In the genomic region with DNA sequence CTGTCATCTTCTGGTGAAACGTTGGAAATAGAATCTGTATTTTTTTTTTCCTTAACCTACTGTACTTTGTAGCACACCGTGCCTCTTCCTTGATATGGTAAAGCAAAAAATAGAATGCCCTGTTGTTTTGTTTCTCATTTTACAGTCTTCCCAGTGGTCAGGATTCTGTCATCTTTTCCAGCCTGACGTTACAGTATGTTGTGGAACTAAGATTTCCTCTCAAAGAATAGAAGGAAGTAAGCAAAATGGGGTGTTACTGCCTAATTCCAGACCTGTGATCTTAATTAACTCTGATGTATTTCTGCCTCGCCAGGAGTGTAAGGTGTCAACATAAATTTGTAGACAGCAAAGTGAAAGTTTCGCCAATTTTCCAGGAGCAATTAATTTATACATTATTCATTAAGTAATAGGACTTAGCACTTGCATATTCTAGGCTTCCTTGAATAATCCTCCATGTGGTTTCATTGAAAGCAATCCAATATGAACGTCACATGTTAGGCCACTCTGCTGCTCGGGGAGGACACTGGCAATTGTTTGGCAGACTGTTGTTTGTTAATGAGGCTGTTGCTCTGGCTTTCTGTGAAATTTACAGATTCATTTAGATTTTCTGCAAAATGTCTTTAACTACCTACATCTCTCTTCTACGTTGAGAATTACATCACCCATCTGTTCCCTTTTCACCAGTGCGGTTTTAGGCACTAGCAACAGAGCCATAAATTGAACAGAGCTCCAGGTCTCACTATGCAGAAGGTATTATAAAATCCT, we compare ENCODE assay signal across 14 mouse cellular contexts. TPM values are rescaled to one million over a fixed set of nuclear protein-coding genes. Genes with fewer than 3 reads are reported as not detected.
DNase-seq lines count a peak whose midpoint lies in the region; ATAC-seq and TF ChIP-seq lines count a peak whose summit lies in the region.
"Had no signal": no experiment of that assay in that cellular context is flagged by ENCODE, and none has a peak within 500 bp of the region (broad histone marks: within the 10 kb centered on the region; RNA-seq: fewer than 3 reads in every experiment).

No protein-coding gene starts in this region.

- peak overlapping the region; percentile 67 for H3K27ac ChIP-seq in bone marrow macrophage, adult 2 months (ENCODE audit: insufficient read depth, low read depth, low read length)
- H3K27ac ChIP-seq in heart, postnatal 0 days (ENCODE audit: low read depth), result peak overlapping the region; percentile 74
- no peak overlapping the region for H3K27ac ChIP-seq in cerebellum, adult 2 months (ENCODE audit: insufficient read depth, low read length)
- H3K27ac ChIP-seq: embryonic facial prominence, embryonic 13.5 days; hindbrain, embryonic 13.5 days had no signal

- no peaks in the 10 kb centered on the region for H3K27me3 ChIP-seq in heart, postnatal 0 days (ENCODE audit: control insufficient read depth, insufficient read depth, low read length)
- no peaks in the 10 kb centered on the region for H3K27me3 ChIP-seq in cerebellum, adult 2 months (ENCODE audit: control insufficient read depth, insufficient read depth, low read length)
- H3K27me3 ChIP-seq: embryonic facial prominence, embryonic 13.5 days; hindbrain, embryonic 13.5 days had no signal

- peak; percentile 3 to 26 for DNase-seq in frontal cortex, postnatal 36 days (ENCODE audit: low spot score in 2 of 2)
- no peak for DNase-seq in frontal cortex, postnatal 10 days (ENCODE audit: low spot score in 2 of 2)
- peak; percentile 34 for DNase-seq in layer of hippocampus, adult 9-11 months
- DNase-seq in layer of hippocampus, postnatal 25 days (ENCODE audit: extremely low spot score in 1 of 2, low spot score in 1 of 2), result no peak
- no peak for DNase-seq in heart, postnatal 0 days (ENCODE audit: low spot score)
- DNase-seq in cerebellum, adult 2 months, result no peak
- no peak for DNase-seq in B cell, adult 2 months
- DNase-seq: cerebellum, postnatal 14 days; kidney, adult 18-20 months; lung, postnatal 4 days; thymus, postnatal 14 days had no signal

- H3K36me3 ChIP-seq in heart, postnatal 0 days (replicated peaks; ENCODE audit: control insufficient read depth, insufficient read depth, low read length), result no peaks in the 10 kb centered on the region
- H3K36me3 ChIP-seq: embryonic facial prominence, embryonic 13.5 days; hindbrain, embryonic 13.5 days had no signal

- H3K4me3 ChIP-seq in bone marrow macrophage, adult 2 months (ENCODE audit: insufficient read depth, low read length), result no peak overlapping the region
- no peak overlapping the region for H3K4me3 ChIP-seq in heart, postnatal 0 days (ENCODE audit: low read depth, low read length)
- H3K4me3 ChIP-seq in cerebellum, adult 2 months (replicated peaks; ENCODE audit: insufficient read depth, low read depth, low read length), result no peak overlapping the region
- H3K4me3 ChIP-seq: embryonic facial prominence, embryonic 13.5 days; hindbrain, embryonic 13.5 days had no signal

- WGBS in heart, postnatal 0 days, result 47% methylated on average over 9 of the region's 9 CpGs
- 35% methylated on average over 9 of the region's 9 CpGs for WGBS in cerebellum, adult 2 months

- no peak for TF ChIP-seq CTCF in bone marrow macrophage, adult 2 months (IDR thresholded peaks at IDR 0.05; ENCODE audit: low read depth, low read length)
- TF ChIP-seq CTCF in heart, postnatal 0 days (IDR thresholded peaks at IDR 0.05; ENCODE audit: low read depth), result no peak
- no peak for TF ChIP-seq CTCF in cerebellum, adult 2 months (IDR thresholded peaks at IDR 0.05; ENCODE audit: borderline replicate concordance, insufficient read depth, low read depth, low read length)

- H3K9ac ChIP-seq in heart, postnatal 0 days (replicated peaks; ENCODE audit: low read depth, low read length), result 0 out of 2 replicates have a peak overlapping the region, but pooled peaks have one; percentile 4
- H3K9ac ChIP-seq: embryonic facial prominence, embryonic 13.5 days; hindbrain, embryonic 13.5 days had no signal

- no peak for TF ChIP-seq POLR2A in bone marrow macrophage, adult 2 months (IDR thresholded peaks at IDR 0.05; ENCODE audit: borderline replicate concordance, low read depth, low read length)
- TF ChIP-seq POLR2A in cerebellum, adult 2 months (IDR thresholded peaks at IDR 0.05; ENCODE audit: borderline replicate concordance, insufficient read depth, low read length), result no peak

- ATAC-seq in heart, postnatal 0 days (ENCODE audit: insufficient read depth, low read depth), result no peak

- peaks cover 18% of the 10 kb centered on the region for H3K4me1 ChIP-seq in bone marrow macrophage, adult 2 months (ENCODE audit: control insufficient read depth, insufficient read depth, low read length)
- H3K4me1 ChIP-seq in heart, postnatal 0 days (ENCODE audit: control insufficient read depth, insufficient read depth), result no peaks in the 10 kb centered on the region
- no peaks in the 10 kb centered on the region for H3K4me1 ChIP-seq in cerebellum, adult 2 months (ENCODE audit: control insufficient read depth, insufficient read depth, low read length)
- H3K4me1 ChIP-seq: embryonic facial prominence, embryonic 13.5 days; hindbrain, embryonic 13.5 days had no signal

- peak overlapping the region; percentile 41 for H3K4me2 ChIP-seq in heart, postnatal 0 days (ENCODE audit: low read depth, low read length)
- H3K4me2 ChIP-seq: embryonic facial prominence, embryonic 13.5 days; hindbrain, embryonic 13.5 days had no signal

- no peak for TF ChIP-seq EP300 in heart, postnatal 0 days (IDR thresholded peaks at IDR 0.05; ENCODE audit: low read depth)

- no peaks in the 10 kb centered on the region for H3K9me3 ChIP-seq in heart, postnatal 0 days (replicated peaks; ENCODE audit: control insufficient read depth, low read length)

RNA-seq across cellular contexts. Expression of gene Fbxo34, which starts 4.7 kb away (rescaled TPM):
- total RNA-seq in layer of hippocampus, postnatal 25 days (2021), result 10 to 100 TPM; 86.2 to 90.9 TPM
- polyA plus RNA-seq in bone marrow macrophage, adult 2 months (2012; ENCODE audit: insufficient read depth, insufficient read length, missing spikeins), result 15.3 and 17.6 TPM in 2 replicates
- total RNA-seq in heart, postnatal 0 days (2014; rRNA removed; ENCODE audit: low replicate concordance), result 9.9 and 11.7 TPM in 2 replicates
- polyA plus RNA-seq in heart, postnatal 0 days (2015; fragmentation: Nextera tagmentation; extraction: Ambion mirVana), result 10.7 and 12.8 TPM in 2 replicates
- 30.7 and 30.8 TPM in 2 replicates for polyA plus RNA-seq in cerebellum, adult 2 months (2012; rRNA removed)

RNA-seq across cellular contexts. Expression of gene Dlgap5, which starts 27.3 kb away (rescaled TPM):
- total RNA-seq in layer of hippocampus, postnatal 25 days (2021), result under 1 TPM; 0.34 to 0.61 TPM
- polyA plus RNA-seq in bone marrow macrophage, adult 2 months (2012; ENCODE audit: insufficient read depth, insufficient read length, missing spikeins), result 17.0 and 22.7 TPM in 2 replicates
- total RNA-seq in heart, postnatal 0 days (2014; rRNA removed; ENCODE audit: low replicate concordance), result 4.1 and 35.1 TPM in 2 replicates
- 8.5 and 8.7 TPM in 2 replicates for polyA plus RNA-seq in heart, postnatal 0 days (2015; fragmentation: Nextera tagmentation; extraction: Ambion mirVana)
- polyA plus RNA-seq in cerebellum, adult 2 months (2012; rRNA removed), result 0.22 and 0.31 TPM in 2 replicates

Comparison
In these comparisons a context has a peak if more than half of its experiments do, and no peak if none do; other contexts are left out.
1. DNase-seq: peak in frontal cortex, postnatal 36 days (2 of 2) and layer of hippocampus, adult 9-11 months (single experiment); none in frontal cortex, postnatal 10 days (0 of 2), layer of hippocampus, postnatal 25 days (0 of 2), heart, postnatal 0 days (single experiment), cerebellum, adult 2 months (0 of 2) and B cell, adult 2 months (0 of 2).